Mouse (Mus musculus): ENCODE results near the gene Ly6g6e. TPM values are rescaled to one million over a fixed set of nuclear protein-coding genes. Genes with fewer than 3 reads are reported as not detected.
"Not testable (repeated sequence)": the region's sequence is repeated elsewhere in the genome, so short reads cannot be mapped to it uniquely, and the experiment has no call there.

The Ly6g6e gene
- 1.1 and 2.0 TPM in 2 replicates for polyA plus RNA-seq (2015; fragmentation: Nextera tagmentation; extraction: Ambion mirVana)

- no peak for ATAC-seq (ENCODE audit: low FRiP score, low TSS enrichment)
- peaks cover 33% of the 10 kb centered on the region for H3K4me1 ChIP-seq (ENCODE audit: insufficient read depth, low read length)
- peak within 1 kb of the TSS; percentile 67 for H3K4me2 ChIP-seq (replicated peaks; ENCODE audit: low read depth, low read length)
- peak within 1 kb of the TSS; percentile 72 for H3K9ac ChIP-seq (replicated peaks; ENCODE audit: low read length)
- H3K36me3 ChIP-seq (ENCODE audit: insufficient read depth, low read length) = no peaks in the 10 kb centered on the region
- 30% methylated on average over 10 of the region's 10 CpGs for WGBS
- H3K4me3 ChIP-seq (ENCODE audit: low read length) = peak within 1 kb of the TSS; percentile 43
- H3K27me3 ChIP-seq (ENCODE audit: insufficient read depth, low read length) = no peaks in the 10 kb centered on the region
- no peaks in the 10 kb centered on the region for H3K9me3 ChIP-seq (ENCODE audit: low read length)
- peak within 1 kb of the TSS; percentile 77 for H3K27ac ChIP-seq (ENCODE audit: low read length)
Observed at GRCm38 (mm10) chr17:35076507-35077176, at the start of gene Ly6g6e. Gene Ly6g6e (plus strand): TSS chr17:35076902.

- Histone ChIP-seq H3K36me3 (ENCODE audit: insufficient read depth, low read length) (no peaks in the 10 kb centered on the region), H3K9me3 (ENCODE audit: low read length) (no peaks in the 10 kb centered on the region), H3K27me3 (ENCODE audit: insufficient read depth, low read length) (no peaks in the 10 kb centered on the region), H3K9ac (replicated peaks; ENCODE audit: low read length) (peak within 1 kb of the TSS; percentile 42), H3K4me1 (ENCODE audit: insufficient read depth, low read length) (peaks cover 25% of the 10 kb centered on the region), H3K27ac (ENCODE audit: low read length) (peak within 1 kb of the TSS; percentile 35; the same call in 1 of the 2 replicates), H3K4me3 (ENCODE audit: low read length) (no peak within 1 kb of the TSS), H3K4me2 (replicated peaks; ENCODE audit: low read depth, low read length) (0 out of 2 replicates have a peak within 1 kb of the TSS, but pooled peaks have one; percentile 12)
- WGBS = 35% methylated on average over 13 of the region's 13 CpGs
- peak; percentile 46 for ATAC-seq (ENCODE audit: low FRiP score, low TSS enrichment)
Observed at GRCm38 (mm10) chr17:35027277-35028068, 49.2 kb upstream of the Ly6g6e start, which contains the start of gene Sapcd1. Gene Sapcd1 (minus strand): TSS chr17:35028016.

DNA sequence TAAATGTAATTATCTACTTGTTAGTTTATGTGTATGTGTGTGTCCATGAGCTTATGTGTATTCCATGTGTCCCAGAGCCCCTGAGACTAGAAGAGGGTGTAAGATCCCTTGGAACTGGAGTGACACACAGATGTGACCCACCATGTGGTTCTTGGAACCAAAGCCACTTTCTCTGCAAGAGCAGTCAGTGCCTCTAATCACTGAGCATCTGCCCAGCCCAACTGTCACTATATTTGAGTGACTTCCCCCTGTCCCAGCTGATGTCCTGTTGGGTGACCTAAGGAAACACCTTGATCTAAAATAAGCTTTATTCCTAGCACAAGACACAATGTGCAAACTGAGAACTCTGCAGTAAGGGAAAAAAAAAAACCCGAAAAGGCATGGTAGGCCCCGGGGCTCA, 48.4 kb upstream of the Ly6g6e start:
- H3K9ac ChIP-seq (replicated peaks; ENCODE audit: low read length) = no peak overlapping the region
- WGBS = 59% methylated on average over 2 of the region's 2 CpGs
- no peak for ATAC-seq (ENCODE audit: low FRiP score, low TSS enrichment)
- H3K27ac ChIP-seq (ENCODE audit: low read length) = no peak overlapping the region
- H3K27me3 ChIP-seq (ENCODE audit: insufficient read depth, low read length) = no peaks in the 10 kb centered on the region
- no peak overlapping the region for H3K4me3 ChIP-seq (ENCODE audit: low read length)
- H3K9me3 ChIP-seq (ENCODE audit: low read length) = no peaks in the 10 kb centered on the region
- no peak overlapping the region for H3K4me2 ChIP-seq (replicated peaks; ENCODE audit: low read depth, low read length)
- H3K4me1 ChIP-seq (ENCODE audit: insufficient read depth, low read length) = peaks cover 25% of the 10 kb centered on the region
- H3K36me3 ChIP-seq (ENCODE audit: insufficient read depth, low read length) = no peaks in the 10 kb centered on the region

DNA sequence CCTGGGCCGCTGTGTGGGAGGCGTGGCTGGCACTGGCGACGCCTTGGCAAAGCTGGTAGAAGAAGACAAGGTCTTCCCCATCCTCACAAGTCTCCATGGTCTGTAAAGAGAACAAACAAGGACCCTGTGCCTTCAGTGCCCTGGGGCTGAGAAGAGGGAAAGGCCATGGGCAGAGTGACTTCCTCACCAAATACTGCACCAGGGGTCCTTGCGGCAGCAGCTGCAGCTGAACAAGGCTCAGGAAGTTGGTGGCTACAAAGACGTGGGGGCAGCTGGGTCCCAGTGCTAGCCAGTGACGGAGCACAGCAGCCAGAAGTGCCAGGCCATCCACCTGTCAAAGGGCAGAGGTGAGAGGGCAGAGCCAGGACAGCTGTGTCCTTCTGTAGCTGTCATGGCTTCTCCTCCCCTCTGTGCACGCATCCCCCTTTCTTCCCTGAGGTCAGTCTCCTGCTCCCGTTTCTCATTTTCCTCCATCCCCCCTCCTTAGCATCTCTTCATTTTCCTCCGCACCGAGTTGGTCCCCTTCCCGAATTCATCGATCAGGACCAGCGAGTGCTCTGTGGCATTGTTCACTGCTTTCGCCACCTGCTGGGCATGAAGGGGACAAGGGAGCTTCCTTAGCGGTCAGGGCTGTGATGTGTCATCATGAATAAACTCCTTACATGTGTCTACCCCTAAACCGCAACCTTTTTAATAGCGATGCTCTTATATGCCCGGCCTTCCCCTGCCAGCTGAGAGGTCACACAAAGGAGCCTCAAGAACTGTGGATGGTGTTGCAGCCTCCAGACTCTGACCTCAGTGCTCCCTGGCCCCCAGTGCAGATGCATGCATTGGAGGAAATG, 46.8 kb upstream of the Ly6g6e start:
- no peaks in the 10 kb centered on the region for H3K27me3 ChIP-seq (ENCODE audit: insufficient read depth, low read length)
- no peak for ATAC-seq (ENCODE audit: low FRiP score, low TSS enrichment)
- H3K9me3 ChIP-seq (ENCODE audit: low read length) = no peaks in the 10 kb centered on the region
- H3K36me3 ChIP-seq (ENCODE audit: insufficient read depth, low read length) = no peaks in the 10 kb centered on the region
- H3K4me1 ChIP-seq (ENCODE audit: insufficient read depth, low read length) = peaks cover 20% of the 10 kb centered on the region
- H3K4me2 ChIP-seq (replicated peaks; ENCODE audit: low read depth, low read length) = no peak overlapping the region
- H3K9ac ChIP-seq (replicated peaks; ENCODE audit: low read length) = no peak overlapping the region
- H3K4me3 ChIP-seq (ENCODE audit: low read length) = no peak overlapping the region
- 35% methylated on average over 19 of the region's 19 CpGs for WGBS
- H3K27ac ChIP-seq (ENCODE audit: low read length) = no peak overlapping the region

- Histone ChIP-seq H3K4me3 (ENCODE audit: low read length) (no peak overlapping the region), H3K4me1 (ENCODE audit: insufficient read depth, low read length) (peaks cover 13% of the 10 kb centered on the region; the same call in 1 of the 2 replicates), H3K9ac (replicated peaks; ENCODE audit: low read length) (no peak overlapping the region), H3K27me3 (ENCODE audit: insufficient read depth, low read length) (no peaks in the 10 kb centered on the region), H3K27ac (ENCODE audit: low read length) (no peak overlapping the region), H3K36me3 (ENCODE audit: insufficient read depth, low read length) (no peaks in the 10 kb centered on the region), H3K9me3 (ENCODE audit: low read length) (no peaks in the 10 kb centered on the region), H3K4me2 (replicated peaks; ENCODE audit: low read depth, low read length) (no peak overlapping the region)
- 92% methylated on average over 11 of the region's 11 CpGs for WGBS
- ATAC-seq (ENCODE audit: low FRiP score, low TSS enrichment) = no peak
Observed at GRCm38 (mm10) chr17:35031272-35031671, 45.4 kb upstream of the Ly6g6e start.

DNA sequence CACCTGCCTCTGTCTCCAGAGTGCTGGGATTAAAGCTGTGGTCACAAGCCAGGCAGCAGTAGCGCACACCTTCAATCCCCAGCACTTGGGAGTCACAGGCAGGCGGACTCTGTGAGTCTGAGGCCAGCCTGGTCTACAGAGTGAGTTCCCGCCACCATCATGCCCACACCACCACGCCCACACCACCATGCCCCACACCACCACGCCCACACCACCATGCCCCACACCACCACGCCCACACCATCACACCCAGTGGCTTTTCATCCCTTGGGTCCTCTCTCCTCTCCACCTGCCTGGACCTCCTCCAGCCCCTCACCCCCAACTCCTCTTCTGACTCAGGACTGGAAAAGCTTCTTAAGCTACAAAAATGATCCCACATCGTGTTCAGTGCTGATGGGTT, 44.8 kb upstream of the Ly6g6e start:
- Histone ChIP-seq H3K4me1 (ENCODE audit: insufficient read depth, low read length) (peaks cover 10% of the 10 kb centered on the region; the same call in 1 of the 2 replicates), H3K9me3 (ENCODE audit: low read length) (no peaks in the 10 kb centered on the region), H3K4me3 (ENCODE audit: low read length) (no peak overlapping the region), H3K4me2 (replicated peaks; ENCODE audit: low read depth, low read length) (no peak overlapping the region), H3K36me3 (ENCODE audit: insufficient read depth, low read length) (no peaks in the 10 kb centered on the region), H3K9ac (replicated peaks; ENCODE audit: low read length) (no peak overlapping the region), H3K27me3 (ENCODE audit: insufficient read depth, low read length) (no peaks in the 10 kb centered on the region), H3K27ac (ENCODE audit: low read length) (no peak overlapping the region)
- no peak for ATAC-seq (ENCODE audit: low FRiP score, low TSS enrichment)
- 81% methylated on average over 7 of the region's 7 CpGs for WGBS

DNA sequence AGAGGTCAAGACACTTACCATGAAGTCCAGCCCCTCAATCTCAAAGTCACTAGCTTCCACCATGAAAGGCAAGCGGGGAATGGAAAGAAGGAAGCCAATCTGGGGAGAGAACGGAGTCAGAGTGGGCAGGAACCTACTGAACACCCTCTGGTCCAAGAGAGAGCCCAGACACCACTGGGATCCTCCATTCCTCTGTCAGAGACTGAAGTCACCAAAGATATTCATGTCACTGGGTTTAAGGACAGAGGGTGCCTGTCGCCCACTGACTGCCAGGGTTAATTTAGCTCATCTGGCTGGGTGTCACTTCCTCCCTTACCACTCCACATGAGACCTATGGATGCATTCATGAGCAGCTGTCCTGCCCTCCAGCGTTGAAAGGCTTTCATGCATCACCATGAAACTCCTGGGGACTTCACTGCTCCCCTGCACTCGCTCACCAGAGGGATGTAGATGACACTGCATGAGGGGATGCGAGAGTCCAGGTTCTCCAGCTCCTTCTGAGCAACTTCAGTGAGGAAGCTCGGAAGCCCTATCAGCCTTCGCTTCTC, 44.3 kb upstream of the Ly6g6e start:
- ATAC-seq (ENCODE audit: low FRiP score, low TSS enrichment) = no peak
- H3K4me1 ChIP-seq (ENCODE audit: insufficient read depth, low read length) = peaks cover 6% of the 10 kb centered on the region; the same call in 1 of the 2 replicates
- WGBS = 75% methylated on average over 8 of the region's 8 CpGs
- H3K27me3 ChIP-seq (ENCODE audit: insufficient read depth, low read length) = no peaks in the 10 kb centered on the region
- H3K4me3 ChIP-seq (ENCODE audit: low read length) = no peak overlapping the region
- no peak overlapping the region for H3K4me2 ChIP-seq (replicated peaks; ENCODE audit: low read depth, low read length)
- no peak overlapping the region for H3K27ac ChIP-seq (ENCODE audit: low read length)
- no peaks in the 10 kb centered on the region for H3K9me3 ChIP-seq (ENCODE audit: low read length)
- no peaks in the 10 kb centered on the region for H3K36me3 ChIP-seq (ENCODE audit: insufficient read depth, low read length)
- no peak overlapping the region for H3K9ac ChIP-seq (replicated peaks; ENCODE audit: low read length)

DNA sequence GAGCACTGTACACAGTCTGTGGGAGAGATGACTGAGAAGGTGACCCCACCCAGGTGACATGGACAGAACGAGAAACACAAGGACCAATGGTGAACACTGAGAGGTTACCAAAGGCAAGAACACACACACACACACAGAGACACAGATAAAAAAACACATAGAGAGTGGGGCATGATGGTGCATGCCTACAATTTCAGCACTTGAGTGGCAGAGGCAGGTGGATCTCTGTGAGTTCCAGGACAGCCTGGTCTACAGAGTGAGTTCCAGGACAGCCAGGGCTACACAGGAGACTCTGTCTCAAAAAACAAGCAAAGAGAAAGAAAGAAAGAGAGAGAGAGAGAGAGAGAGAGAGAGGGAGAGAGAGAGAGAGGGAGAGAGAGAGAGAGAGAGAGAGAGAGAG, 43.0 kb upstream of the Ly6g6e start:
- H3K4me1 ChIP-seq (ENCODE audit: insufficient read depth, low read length); ATAC-seq (ENCODE audit: low FRiP score, low TSS enrichment); H3K36me3 ChIP-seq (ENCODE audit: insufficient read depth, low read length); H3K27ac ChIP-seq (ENCODE audit: low read length); H3K4me2 ChIP-seq (replicated peaks; ENCODE audit: low read depth, low read length); H3K9ac ChIP-seq (replicated peaks; ENCODE audit: low read length); H3K27me3 ChIP-seq (ENCODE audit: insufficient read depth, low read length); H3K9me3 ChIP-seq (ENCODE audit: low read length); H3K4me3 ChIP-seq (ENCODE audit: low read length): not testable (repeated sequence)
- WGBS = 60% methylated on average over 1 of the region's 1 CpGs

GRCm38 (mm10) chr17:35034896-35035295, 41.8 kb upstream of the Ly6g6e start:
- H3K4me1 ChIP-seq (ENCODE audit: insufficient read depth, low read length) = peaks cover under 1% of the 10 kb centered on the region; the same call in 1 of the 2 replicates
- no peak overlapping the region for H3K27ac ChIP-seq (ENCODE audit: low read length)
- no peak for ATAC-seq (ENCODE audit: low FRiP score, low TSS enrichment)
- H3K9ac ChIP-seq (replicated peaks; ENCODE audit: low read length) = no peak overlapping the region
- H3K36me3 ChIP-seq (ENCODE audit: insufficient read depth, low read length) = no peaks in the 10 kb centered on the region
- no peak overlapping the region for H3K4me3 ChIP-seq (ENCODE audit: low read length)
- 74% methylated on average over 6 of the region's 6 CpGs for WGBS
- H3K4me2 ChIP-seq (replicated peaks; ENCODE audit: low read depth, low read length) = no peak overlapping the region
- H3K9me3 ChIP-seq (ENCODE audit: low read length) = no peaks in the 10 kb centered on the region
- no peaks in the 10 kb centered on the region for H3K27me3 ChIP-seq (ENCODE audit: insufficient read depth, low read length)
